Mouse (Mus musculus): ENCODE measurements around the gene Eci3.

Gene Eci3

GRCm38 (mm10) chr13:34934931-34935644 lies 28.5 kb downstream of the Eci3 start:
- no peak for DNase-seq (ENCODE audit: low read depth)

GRCm38 (mm10) chr13:34924210-34924609 lies 39.4 kb downstream of the Eci3 start, which contains the start of the genes Fam217a and 4933417A18Rik:
TSS of gene Fam217a (minus strand) at chr13:34924310.
TSS of gene 4933417A18Rik (plus strand) at chr13:34924409.
- DNase-seq (ENCODE audit: low read depth): no peak

- no peak for DNase-seq (ENCODE audit: low read depth)
Measured at GRCm38 (mm10) chr13:34916520-34917167, 47.0 kb downstream of the Eci3 start.

- peak; percentile 26 for DNase-seq (ENCODE audit: low read depth)
Measured at GRCm38 (mm10) chr13:34914614-34915013, 49.0 kb downstream of the Eci3 start.

Data from 416B (cell line).